Mouse (Mus musculus) limb, embryonic 13.5 days (tissue): ENCODE data around the gene Cd47. TPM values are rescaled to one million over a fixed set of nuclear protein-coding genes. Genes with fewer than 3 reads are reported as not detected.

Experiments used
- ATAC-seq: fragments of 200-750 bp; cut with Nextera tagmentation; 2 replicates; pipeline ENCODE4 v1.8.0; 2017; ENCODE audit warnings: low read depth, moderate number of reproducible peaks, moderate TSS enrichment; ENCODE audit not compliant: low FRiP score
- H3K27ac ChIP-seq: fragments of 300-500 bp; sonication (generic); 2 replicates; pipeline ENCODE4 v1.5.1; 2015; ENCODE audit warnings: inconsistent platforms, mild to moderate bottlenecking, moderate library complexity
- H3K27me3 ChIP-seq: fragments of 300-500 bp; sonication (generic); 2 replicates; pipeline ENCODE4 v1.6.1; 2015; ENCODE audit warnings: mild to moderate bottlenecking, inconsistent platforms
- H3K36me3 ChIP-seq: fragments of 300-500 bp; sonication (generic); 2 replicates; pipeline ENCODE4 v1.6.1; 2015; ENCODE audit warnings: inconsistent platforms, mild to moderate bottlenecking, moderate library complexity
- H3K4me1 ChIP-seq: fragments of 300-500 bp; sonication (generic); 2 replicates; pipeline ENCODE4 v1.6.1; 2015; ENCODE audit warnings: inconsistent platforms
- H3K4me2 ChIP-seq: fragments of 300-500 bp; sonication (generic); replicated peaks from 2 replicates; pipeline ENCODE4 v1.6.1; 2015; ENCODE audit warnings: inconsistent platforms, mild to moderate bottlenecking, moderate library complexity
- H3K4me3 ChIP-seq: fragments of 300-500 bp; sonication (generic); 2 replicates; pipeline ENCODE4 v1.5.1; 2015; ENCODE audit warnings: moderate library complexity, mild to moderate bottlenecking, inconsistent platforms
- H3K9ac ChIP-seq: fragments of 300-500 bp; sonication (generic); 2 replicates; pipeline ENCODE4 v1.6.1; 2015; ENCODE audit warnings: mild to moderate bottlenecking, inconsistent platforms
- H3K9me3 ChIP-seq: fragments of 300-500 bp; sonication (generic); 2 replicates; pipeline ENCODE4 v1.6.1; 2016; ENCODE audit warnings: inconsistent platforms
- WGBS: fragments of 180-500 bp; shearing (Covaris S2); methylation state at CpG from one replicate; pipeline ENCODE4 v1.1.7; 2015; 5-methylcytosine and 5-hydroxymethylcytosine counted together
- polyA plus RNA-seq: library from polyadenylated mRNA; unstranded; fragments of >200 nt; fragmentation: Nextera tagmentation; extraction: Ambion mirVana; gene quantifications from 2 replicates; pipeline ENCODE4 v1.2.1, GENCODE M21; 2015

The Cd47 gene
- 62.1 and 62.5 TPM in 2 replicates for polyA plus RNA-seq

- H3K27me3 ChIP-seq: no peaks in the 10 kb centered on the region
Measured at GRCm38 (mm10) chr16:49799597-49800561, at the start of gene Cd47. Gene Cd47, plus strand, starts transcription at chr16:49800533.

GRCm38 (mm10) chr16:49752906-49753305 is 47.4 kb upstream of the Cd47 start:
- no peak for ATAC-seq
- no peak overlapping the region for H3K4me3 ChIP-seq
- no peak overlapping the region for H3K27ac ChIP-seq

More at GRCm38 (mm10) chr16:49799597-49800561, at the start of gene Cd47:
- Histone ChIP-seq H3K4me2 (no peak within 1 kb of the TSS), H3K27ac (no peak within 1 kb of the TSS), H3K9ac (no peak within 1 kb of the TSS), H3K36me3 (no peaks in the 10 kb centered on the region), H3K9me3 (no peaks in the 10 kb centered on the region), H3K4me1 (peaks cover 8% of the 10 kb centered on the region), H3K4me3 (no peak within 1 kb of the TSS)
- WGBS: 85% methylated on average over 10 of the region's 10 CpGs
- ATAC-seq: no peak

GRCm38 (mm10) chr16:49753318-49753717 is 47.0 kb upstream of the Cd47 start:
- Histone ChIP-seq H3K27me3 (no peaks in the 10 kb centered on the region), H3K36me3 (no peaks in the 10 kb centered on the region), H3K4me1 (no peaks in the 10 kb centered on the region), H3K4me3 (no peak overlapping the region), H3K4me2 (no peak overlapping the region), H3K9ac (no peak overlapping the region), H3K27ac (no peak overlapping the region), H3K9me3 (no peaks in the 10 kb centered on the region)
- no peak for ATAC-seq
- 52% methylated on average over 3 of the region's 3 CpGs for WGBS

More at GRCm38 (mm10) chr16:49752906-49753305, 47.4 kb upstream of the Cd47 start:
- H3K9me3 ChIP-seq: no peaks in the 10 kb centered on the region
- H3K4me1 ChIP-seq: no peaks in the 10 kb centered on the region
- no peak overlapping the region for H3K4me2 ChIP-seq
- H3K36me3 ChIP-seq: no peaks in the 10 kb centered on the region
- H3K27me3 ChIP-seq: no peaks in the 10 kb centered on the region
- H3K9ac ChIP-seq: no peak overlapping the region
- 64% methylated on average over 1 of the region's 1 CpGs for WGBS

DNA sequence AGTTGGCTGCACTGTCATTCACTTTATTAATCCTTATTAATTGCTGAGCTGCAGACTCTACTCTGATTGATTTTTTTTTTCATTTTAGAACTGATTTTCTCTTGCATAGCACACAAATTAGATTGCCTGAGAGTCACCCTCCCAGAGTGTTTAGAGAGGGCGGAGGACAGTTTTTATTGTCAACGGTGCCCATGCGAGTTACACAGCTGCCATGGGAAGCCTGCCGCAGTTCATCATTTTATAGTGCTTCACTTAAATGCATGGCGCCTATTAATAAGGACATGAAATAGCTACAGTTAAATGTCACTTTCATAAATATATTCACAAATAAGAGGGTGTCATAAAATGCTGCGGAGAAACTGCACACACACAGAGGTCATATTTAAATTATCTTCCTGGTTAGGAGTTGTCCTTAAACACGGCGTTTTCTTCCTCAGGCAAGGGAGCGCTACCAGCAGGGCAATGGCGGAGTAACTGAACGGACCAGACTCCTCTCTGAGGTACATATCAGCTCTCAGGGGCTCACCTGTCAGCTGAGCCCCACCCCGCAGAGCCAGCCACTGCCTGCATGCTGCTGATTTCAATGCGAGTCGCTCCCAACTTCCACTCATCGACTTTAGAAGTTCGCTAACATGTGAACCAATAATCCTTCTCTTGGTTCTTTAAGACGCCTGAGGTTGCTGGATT is 39.7 kb upstream of the Cd47 start:
- H3K9me3 ChIP-seq: no peaks in the 10 kb centered on the region
- H3K27me3 ChIP-seq: no peaks in the 10 kb centered on the region
- 75% methylated on average over 17 of the region's 17 CpGs for WGBS
- no peak for ATAC-seq
- H3K4me1 ChIP-seq: no peaks in the 10 kb centered on the region
- no peak overlapping the region for H3K9ac ChIP-seq
- no peak overlapping the region for H3K4me2 ChIP-seq
- no peak overlapping the region for H3K27ac ChIP-seq
- H3K36me3 ChIP-seq: peaks cover 8% of the 10 kb centered on the region; the same call in 1 of the 2 replicates
- no peak overlapping the region for H3K4me3 ChIP-seq

- H3K4me3 ChIP-seq: no peak overlapping the region
- H3K27ac ChIP-seq: no peak overlapping the region
- no peaks in the 10 kb centered on the region for H3K9me3 ChIP-seq
- no peaks in the 10 kb centered on the region for H3K4me1 ChIP-seq
- no peak for ATAC-seq
- no peak overlapping the region for H3K9ac ChIP-seq
- no peaks in the 10 kb centered on the region for H3K27me3 ChIP-seq
- peaks cover 8% of the 10 kb centered on the region; the same call in 1 of the 2 replicates for H3K36me3 ChIP-seq
- 77% methylated on average over 5 of the region's 5 CpGs for WGBS
- no peak overlapping the region for H3K4me2 ChIP-seq
Measured at GRCm38 (mm10) chr16:49761981-49762380, 38.4 kb upstream of the Cd47 start.

GRCm38 (mm10) chr16:49766326-49766725 is 34.0 kb upstream of the Cd47 start:
- Histone ChIP-seq H3K4me1 (no peaks in the 10 kb centered on the region), H3K9me3 (no peaks in the 10 kb centered on the region), H3K36me3 (0 out of 2 replicates have a peak, but pooled peaks cover 8% of the 10 kb centered on the region), H3K27me3 (no peaks in the 10 kb centered on the region), H3K4me3 (no peak overlapping the region), H3K4me2 (no peak overlapping the region), H3K9ac (no peak overlapping the region), H3K27ac (no peak overlapping the region)
- ATAC-seq: no peak; the same call in 1 of the 2 replicates
- WGBS: 64% methylated on average over 3 of the region's 3 CpGs

- 87% methylated on average over 4 of the region's 4 CpGs for WGBS
- H3K9me3 ChIP-seq: no peaks in the 10 kb centered on the region
- no peak overlapping the region for H3K4me3 ChIP-seq
- no peaks in the 10 kb centered on the region for H3K4me1 ChIP-seq
- ATAC-seq: no peak
- H3K9ac ChIP-seq: no peak overlapping the region
- H3K36me3 ChIP-seq: 0 out of 2 replicates have a peak, but pooled peaks cover 8% of the 10 kb centered on the region
- H3K4me2 ChIP-seq: no peak overlapping the region
- no peak overlapping the region for H3K27ac ChIP-seq
- no peaks in the 10 kb centered on the region for H3K27me3 ChIP-seq
Measured at GRCm38 (mm10) chr16:49768491-49769031, 31.8 kb upstream of the Cd47 start.

- Histone ChIP-seq H3K4me1 (no peaks in the 10 kb centered on the region), H3K4me2 (no peak overlapping the region), H3K36me3 (no peaks in the 10 kb centered on the region), H3K9me3 (no peaks in the 10 kb centered on the region), H3K9ac (no peak overlapping the region), H3K4me3 (no peak overlapping the region), H3K27ac (no peak overlapping the region), H3K27me3 (no peaks in the 10 kb centered on the region)
- 83% methylated on average over 2 of the region's 2 CpGs for WGBS
- no peak for ATAC-seq
Measured at GRCm38 (mm10) chr16:49769831-49770261, 30.5 kb upstream of the Cd47 start.

DNA sequence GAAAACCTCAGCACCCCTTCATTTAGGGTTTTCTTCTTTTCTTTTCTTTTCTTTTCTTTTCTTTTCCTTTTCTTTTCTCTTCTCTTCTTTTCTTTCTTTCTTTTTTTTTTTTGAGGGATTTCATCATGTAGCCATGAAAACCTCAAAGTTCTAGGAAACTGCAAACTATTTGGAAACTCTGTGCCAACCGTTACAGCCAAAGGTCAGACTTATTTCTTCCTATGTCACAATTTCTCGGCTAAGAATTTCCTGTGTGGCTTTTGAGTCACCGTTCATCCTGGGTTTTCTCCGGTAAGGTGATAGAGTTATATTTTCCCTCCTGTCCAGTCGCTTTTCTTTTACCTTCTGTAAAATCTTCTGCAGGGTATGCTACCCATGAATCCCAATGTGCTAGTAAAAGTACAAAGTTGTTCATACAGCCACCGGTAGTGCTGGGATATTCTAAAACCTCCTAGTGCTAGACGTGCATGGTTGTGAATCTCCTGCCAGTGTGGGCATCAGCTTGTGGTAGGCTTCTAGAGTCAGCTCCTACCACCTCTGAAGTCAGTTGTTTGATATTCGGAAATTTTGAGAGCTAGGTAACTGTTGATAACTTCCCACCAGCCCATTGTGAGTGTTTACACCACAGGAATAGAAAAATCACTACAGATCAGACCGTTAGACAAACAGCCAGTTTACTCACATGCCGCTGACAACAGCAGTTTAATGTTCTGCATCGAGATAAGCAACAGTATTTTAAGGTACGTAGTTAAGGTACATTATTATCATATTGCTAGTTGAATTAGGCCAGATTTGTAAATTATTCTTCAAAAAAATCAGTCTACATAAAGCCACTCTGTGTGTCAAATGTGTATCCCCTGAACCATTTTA is 29.8 kb upstream of the Cd47 start:
- no peak overlapping the region for H3K9ac ChIP-seq
- no peak overlapping the region for H3K27ac ChIP-seq
- no peak for ATAC-seq
- H3K27me3 ChIP-seq: no peaks in the 10 kb centered on the region
- H3K4me1 ChIP-seq: peaks cover 5% of the 10 kb centered on the region; the same call in 1 of the 2 replicates
- H3K9me3 ChIP-seq: no peaks in the 10 kb centered on the region
- no peak overlapping the region for H3K4me2 ChIP-seq
- WGBS: 85% methylated on average over 12 of the region's 12 CpGs
- H3K36me3 ChIP-seq: no peaks in the 10 kb centered on the region
- no peak overlapping the region for H3K4me3 ChIP-seq

GRCm38 (mm10) chr16:49771609-49772396 is 28.5 kb upstream of the Cd47 start:
- Histone ChIP-seq H3K27me3 (no peaks in the 10 kb centered on the region), H3K36me3 (no peaks in the 10 kb centered on the region), H3K27ac (no peak overlapping the region), H3K4me2 (no peak overlapping the region), H3K4me1 (peaks cover 6% of the 10 kb centered on the region; the same call in 1 of the 2 replicates), H3K4me3 (no peak overlapping the region), H3K9ac (no peak overlapping the region), H3K9me3 (no peaks in the 10 kb centered on the region)
- no peak for ATAC-seq
- WGBS: 92% methylated on average over 7 of the region's 7 CpGs

- no peak overlapping the region for H3K27ac ChIP-seq
- no peak overlapping the region for H3K4me3 ChIP-seq
- H3K27me3 ChIP-seq: no peaks in the 10 kb centered on the region
- H3K4me1 ChIP-seq: peaks cover 6% of the 10 kb centered on the region; the same call in 1 of the 2 replicates
- H3K4me2 ChIP-seq: no peak overlapping the region
- ATAC-seq: no peak
- H3K9me3 ChIP-seq: no peaks in the 10 kb centered on the region
- H3K36me3 ChIP-seq: no peaks in the 10 kb centered on the region
- H3K9ac ChIP-seq: no peak overlapping the region
- 52% methylated on average over 1 of the region's 1 CpGs for WGBS
Measured at GRCm38 (mm10) chr16:49772576-49772975, 27.8 kb upstream of the Cd47 start.
